Mouse (Mus musculus) heart, embryonic 15.5 days (tissue): Measurements from ENCODE around the gene Phactr2. TPM values are rescaled to one million over a fixed set of nuclear protein-coding genes. Genes with fewer than 3 reads are reported as not detected.
A peak's percentile ranks its signal among the peaks of the same experiment; 100 is the strongest.

Experiments
- ATAC-seq: fragments of 200-750 bp; cut with Nextera tagmentation; replicated peaks from 2 replicates; pipeline ENCODE4 v1.8.0; 2017; ENCODE audit warnings: low read depth, moderate TSS enrichment; ENCODE audit not compliant: insufficient number of reproducible peaks, insufficient read depth, low FRiP score
- H3K27ac ChIP-seq: fragments of 300-500 bp; sonication (generic); 2 replicates; pipeline ENCODE4 v1.5.1; 2015; ENCODE audit warnings: mild to moderate bottlenecking, inconsistent platforms
- H3K27me3 ChIP-seq: fragments of 300-500 bp; sonication (generic); 2 replicates; pipeline ENCODE4 v1.6.1; 2015; ENCODE audit warnings: inconsistent platforms
- H3K36me3 ChIP-seq: fragments of 300-500 bp; sonication (generic); 2 replicates; pipeline ENCODE4 v1.6.1; 2015; ENCODE audit warnings: mild to moderate bottlenecking, inconsistent platforms
- H3K4me1 ChIP-seq: fragments of 300-500 bp; sonication (generic); replicated peaks from 2 replicates; pipeline ENCODE4 v1.6.1; 2015; ENCODE audit warnings: inconsistent platforms
- H3K4me2 ChIP-seq: fragments of 300-500 bp; sonication (generic); 2 replicates; pipeline ENCODE4 v1.6.1; 2015; ENCODE audit warnings: inconsistent platforms, mild to moderate bottlenecking, moderate library complexity
- H3K4me3 ChIP-seq: fragments of 300-500 bp; sonication (generic); 2 replicates; pipeline ENCODE4 v1.5.1; 2015; ENCODE audit warnings: mild to moderate bottlenecking, inconsistent platforms
- H3K9ac ChIP-seq: fragments of 300-500 bp; sonication (generic); 2 replicates; pipeline ENCODE4 v1.6.1; 2015; ENCODE audit warnings: mild to moderate bottlenecking, inconsistent platforms
- H3K9me3 ChIP-seq: fragments of 300-500 bp; sonication (generic); replicated peaks from 2 replicates; pipeline ENCODE4 v1.6.1; 2016; ENCODE audit warnings: inconsistent platforms
- WGBS: fragments of 180-500 bp; shearing (Covaris S2); methylation state at CpG from one replicate; pipeline ENCODE4 v1.1.7; 2015; ENCODE audit warnings: mixed read lengths; 5-methylcytosine and 5-hydroxymethylcytosine counted together
- polyA plus RNA-seq: library from polyadenylated mRNA; unstranded; fragments of >200 nt; fragmentation: Nextera tagmentation; extraction: Ambion mirVana; gene quantifications from 2 replicates; pipeline ENCODE4 v1.2.1, GENCODE M21; 2015

Phactr2 gene
- polyA plus RNA-seq, 1 experiment from 2014 or later = 51.1 TPM

DNA sequence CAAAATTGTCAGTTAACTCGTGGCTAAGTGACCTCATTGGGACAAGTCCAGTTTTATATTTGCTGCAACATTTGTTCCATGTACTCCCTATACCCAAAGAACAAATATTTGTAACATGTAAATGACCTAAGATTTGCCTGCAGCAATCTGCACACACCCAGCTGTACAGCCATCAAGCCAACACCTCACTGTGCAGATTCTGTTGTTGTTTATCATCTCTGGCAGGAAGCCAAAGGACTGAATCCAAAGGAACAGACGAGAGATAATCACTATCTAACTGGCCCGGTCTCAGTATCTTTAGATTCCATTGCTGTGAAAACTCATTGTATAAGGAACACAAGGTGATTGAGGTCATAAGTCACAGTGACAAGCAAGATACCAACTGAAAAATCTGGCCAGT is 115.5 kb downstream of the Phactr2 start:
- 10% methylated on average over 3 of the region's 3 CpGs for WGBS
- peak; percentile 72; the same call in 1 of the 2 replicates for ATAC-seq
- no peak overlapping the region for H3K9ac ChIP-seq
- H3K4me2 ChIP-seq = no peak overlapping the region
- H3K36me3 ChIP-seq = no peaks in the 10 kb centered on the region
- H3K4me3 ChIP-seq = no peak overlapping the region
- H3K4me1 ChIP-seq = peaks cover 20% of the 10 kb centered on the region
- peak overlapping the region; percentile 84 for H3K27ac ChIP-seq
- H3K27me3 ChIP-seq = no peaks in the 10 kb centered on the region
- no peaks in the 10 kb centered on the region for H3K9me3 ChIP-seq

DNA sequence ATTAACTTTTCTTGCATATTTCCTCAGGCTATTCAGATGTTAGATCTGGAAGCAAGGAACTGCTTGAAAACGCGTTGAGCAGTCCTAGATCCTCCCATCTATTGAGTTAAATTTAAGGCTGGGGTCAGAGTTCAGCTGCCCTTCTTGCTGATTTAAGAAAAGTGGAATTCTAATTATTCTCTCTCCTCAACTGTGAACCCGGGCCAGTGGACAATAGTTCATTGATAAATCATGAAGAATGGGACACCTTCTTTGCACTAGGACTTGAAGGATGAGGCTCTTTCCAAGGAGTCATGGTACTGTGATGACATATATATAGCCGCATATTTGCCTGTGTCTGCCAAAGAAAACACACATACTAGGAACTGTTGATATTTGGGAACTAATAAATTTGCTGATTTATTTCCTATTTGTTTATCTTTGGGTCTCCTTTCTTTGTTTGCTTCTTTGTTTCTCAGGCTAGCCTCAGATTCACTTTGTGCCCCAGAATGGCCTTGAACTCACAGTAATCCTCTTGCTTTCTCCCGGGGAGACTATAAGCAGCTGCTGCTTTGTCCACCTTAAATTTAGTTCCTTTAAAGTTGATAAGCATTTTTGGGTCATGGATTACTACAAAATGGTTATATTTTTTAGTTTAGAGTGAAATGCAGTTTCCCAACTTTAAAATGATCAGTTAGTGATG is 127.5 kb downstream of the Phactr2 start:
- Histone ChIP-seq H3K27ac (no peak overlapping the region), H3K4me3 (no peak overlapping the region), H3K4me2 (no peak overlapping the region), H3K9me3 (no peaks in the 10 kb centered on the region), H3K36me3 (no peaks in the 10 kb centered on the region), H3K27me3 (no peaks in the 10 kb centered on the region), H3K9ac (no peak overlapping the region), H3K4me1 (no peaks in the 10 kb centered on the region)
- 60% methylated on average over 5 of the region's 5 CpGs for whole genome bisulfite sequencing
- no peak for ATAC-seq

- 88% methylated on average over 3 of the region's 3 CpGs for WGBS
- Histone ChIP-seq H3K27me3 (no peaks in the 10 kb centered on the region), H3K9me3 (no peaks in the 10 kb centered on the region), H3K9ac (no peak overlapping the region), H3K4me3 (no peak overlapping the region), H3K36me3 (no peaks in the 10 kb centered on the region), H3K4me1 (peaks cover 6% of the 10 kb centered on the region; the same call in 1 of the 2 replicates), H3K4me2 (no peak overlapping the region), H3K27ac (no peak overlapping the region)
- ATAC-seq = no peak
Measured at GRCm38 (mm10) chr10:13340583-13340982, 133.6 kb downstream of the Phactr2 start.

DNA sequence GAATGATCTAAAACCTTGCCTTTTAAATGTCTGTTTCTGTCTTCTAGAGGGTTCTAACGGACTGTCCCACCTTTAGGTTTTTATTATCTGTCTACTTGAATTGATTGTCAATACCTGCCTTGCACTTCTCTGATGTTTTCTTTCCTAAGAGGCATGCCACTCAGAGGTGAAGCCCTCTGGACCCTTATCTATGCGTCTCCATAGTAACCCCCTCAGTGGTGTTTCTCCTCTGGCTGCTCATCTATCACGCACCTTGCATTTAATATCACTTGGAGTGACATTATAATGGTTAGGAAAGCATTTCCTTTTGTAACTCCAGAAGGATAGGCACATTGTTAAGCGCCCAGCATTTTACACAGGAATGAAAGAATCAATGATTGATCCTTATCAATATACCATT is 137.2 kb downstream of the Phactr2 start:
- Histone ChIP-seq H3K4me2 (no peak overlapping the region), H3K27me3 (no peaks in the 10 kb centered on the region), H3K4me3 (no peak overlapping the region), H3K27ac (no peak overlapping the region), H3K9ac (no peak overlapping the region), H3K9me3 (no peaks in the 10 kb centered on the region), H3K36me3 (no peaks in the 10 kb centered on the region), H3K4me1 (peaks cover 6% of the 10 kb centered on the region; the same call in 1 of the 2 replicates)
- WGBS = 50% methylated on average over 4 of the region's 4 CpGs
- no peak for ATAC-seq

DNA sequence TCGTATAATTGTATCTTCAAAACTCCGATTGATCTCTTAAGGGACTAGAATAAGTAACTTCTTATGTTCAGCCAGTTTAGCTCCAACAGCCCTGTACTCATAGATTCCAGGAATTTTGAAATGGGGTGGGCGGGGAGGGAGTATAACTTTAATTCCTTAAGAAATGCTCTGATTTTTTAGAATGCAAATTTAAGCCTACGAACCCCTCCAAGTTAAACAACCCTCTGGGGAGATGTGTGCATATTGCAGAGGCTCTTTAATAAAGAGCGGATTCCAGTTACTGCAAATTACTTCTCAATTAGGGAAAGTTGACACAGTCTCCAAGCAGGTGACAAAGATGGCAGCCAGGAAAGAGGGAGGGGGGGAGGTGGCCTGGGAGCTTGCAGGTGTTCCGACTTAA is 138.4 kb downstream of the Phactr2 start:
- 82% methylated on average over 6 of the region's 6 CpGs for WGBS
- H3K9ac ChIP-seq = no peak overlapping the region
- ATAC-seq = no peak
- no peaks in the 10 kb centered on the region for H3K36me3 ChIP-seq
- no peaks in the 10 kb centered on the region for H3K27me3 ChIP-seq
- peaks cover 14% of the 10 kb centered on the region for H3K4me1 ChIP-seq
- no peak overlapping the region for H3K4me2 ChIP-seq
- no peak overlapping the region for H3K4me3 ChIP-seq
- H3K9me3 ChIP-seq = no peaks in the 10 kb centered on the region
- no peak overlapping the region for H3K27ac ChIP-seq

DNA sequence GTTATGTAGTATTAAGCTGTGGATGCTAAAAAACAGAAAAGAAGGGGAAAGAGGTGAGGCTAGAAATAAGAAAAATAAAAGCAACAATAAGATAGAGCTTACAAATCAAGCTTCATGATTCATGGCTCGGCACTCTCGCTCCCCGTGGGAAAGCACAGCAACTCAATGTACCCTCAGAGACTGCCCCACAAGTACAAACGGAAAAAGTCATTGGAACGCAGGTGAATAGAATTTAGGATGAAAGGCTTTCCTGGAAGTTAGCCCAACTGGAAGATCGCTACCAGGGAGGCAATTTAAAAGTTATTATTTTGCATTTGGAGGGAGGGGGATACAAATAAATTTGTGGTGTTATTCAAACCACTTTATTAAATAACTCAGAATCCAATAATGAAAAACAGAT is 138.9 kb downstream of the Phactr2 start:
- Histone ChIP-seq H3K9ac (no peak overlapping the region), H3K4me1 (peaks cover 14% of the 10 kb centered on the region), H3K27ac (no peak overlapping the region), H3K4me3 (no peak overlapping the region), H3K9me3 (no peaks in the 10 kb centered on the region), H3K4me2 (no peak overlapping the region), H3K36me3 (no peaks in the 10 kb centered on the region), H3K27me3 (no peaks in the 10 kb centered on the region)
- no peak for ATAC-seq
- WGBS = 78% methylated on average over 6 of the region's 6 CpGs

GRCm38 (mm10) chr10:13333781-13334180 is 140.4 kb downstream of the Phactr2 start:
- Histone ChIP-seq H3K9me3 (no peaks in the 10 kb centered on the region), H3K4me2 (no peak overlapping the region), H3K4me3 (no peak overlapping the region), H3K27me3 (no peaks in the 10 kb centered on the region), H3K9ac (no peak overlapping the region), H3K27ac (no peak overlapping the region), H3K4me1 (peaks cover 14% of the 10 kb centered on the region), H3K36me3 (no peaks in the 10 kb centered on the region)
- ATAC-seq = no peak
- 76% methylated on average over 2 of the region's 2 CpGs for WGBS

GRCm38 (mm10) chr10:13332985-13333384 is 141.2 kb downstream of the Phactr2 start:
- Histone ChIP-seq H3K9ac (no peak overlapping the region), H3K4me3 (no peak overlapping the region), H3K9me3 (no peaks in the 10 kb centered on the region), H3K4me1 (peaks cover 22% of the 10 kb centered on the region), H3K4me2 (no peak overlapping the region), H3K27ac (no peak overlapping the region), H3K27me3 (no peaks in the 10 kb centered on the region), H3K36me3 (no peaks in the 10 kb centered on the region)
- no peak for ATAC-seq
- WGBS = 57% methylated on average over 2 of the region's 2 CpGs

DNA sequence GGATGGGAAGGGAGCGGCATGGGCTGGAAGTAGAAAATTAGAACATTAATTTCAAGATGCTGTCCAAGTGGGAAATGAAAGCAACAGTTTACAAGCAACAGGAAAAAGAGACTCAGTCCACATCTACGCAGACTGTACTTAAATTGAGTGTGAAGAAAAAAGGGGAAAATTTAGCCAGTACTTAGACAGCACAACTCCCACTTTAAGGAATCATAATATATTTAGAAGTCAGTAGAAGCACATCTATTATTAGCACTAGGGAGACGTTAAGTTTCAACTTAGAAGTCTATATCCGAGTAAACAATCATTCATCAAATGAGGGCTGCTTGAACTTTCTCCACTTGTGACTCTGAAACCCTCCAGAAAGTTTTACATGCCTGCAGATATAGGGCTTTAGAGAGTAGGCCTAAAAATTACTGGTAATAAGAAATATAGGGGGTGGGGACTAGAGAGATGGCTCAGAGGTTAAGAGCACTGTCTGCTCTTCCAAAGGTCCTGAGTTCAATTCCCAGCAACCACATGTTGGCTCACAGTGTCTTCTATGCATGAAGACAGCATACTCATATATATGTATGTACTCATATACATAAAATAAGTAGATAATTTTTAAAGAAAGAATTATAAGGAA is 142.7 kb downstream of the Phactr2 start:
- no peak overlapping the region for H3K9ac ChIP-seq
- 55% methylated on average over 4 of the region's 4 CpGs for WGBS
- peaks cover 23% of the 10 kb centered on the region for H3K4me1 ChIP-seq
- H3K9me3 ChIP-seq = no peaks in the 10 kb centered on the region
- no peaks in the 10 kb centered on the region for H3K36me3 ChIP-seq
- no peaks in the 10 kb centered on the region for H3K27me3 ChIP-seq
- H3K4me3 ChIP-seq = no peak overlapping the region
- no peak overlapping the region for H3K4me2 ChIP-seq
- H3K27ac ChIP-seq = no peak overlapping the region; the same call in 1 of the 2 replicates
- no peak for ATAC-seq

- H3K4me3 ChIP-seq = no peak overlapping the region
- H3K36me3 ChIP-seq = no peaks in the 10 kb centered on the region
- H3K27ac ChIP-seq = peak overlapping the region; percentile 55
- H3K9ac ChIP-seq = peak overlapping the region; percentile 19; the same call in 1 of the 2 replicates
- H3K27me3 ChIP-seq = no peaks in the 10 kb centered on the region
- no peak for ATAC-seq
- H3K4me1 ChIP-seq = peaks cover 34% of the 10 kb centered on the region
- H3K9me3 ChIP-seq = no peaks in the 10 kb centered on the region
- WGBS = 55% methylated on average over 3 of the region's 3 CpGs
- no peak overlapping the region for H3K4me2 ChIP-seq
Measured at GRCm38 (mm10) chr10:13328602-13329001, 145.6 kb downstream of the Phactr2 start.

DNA sequence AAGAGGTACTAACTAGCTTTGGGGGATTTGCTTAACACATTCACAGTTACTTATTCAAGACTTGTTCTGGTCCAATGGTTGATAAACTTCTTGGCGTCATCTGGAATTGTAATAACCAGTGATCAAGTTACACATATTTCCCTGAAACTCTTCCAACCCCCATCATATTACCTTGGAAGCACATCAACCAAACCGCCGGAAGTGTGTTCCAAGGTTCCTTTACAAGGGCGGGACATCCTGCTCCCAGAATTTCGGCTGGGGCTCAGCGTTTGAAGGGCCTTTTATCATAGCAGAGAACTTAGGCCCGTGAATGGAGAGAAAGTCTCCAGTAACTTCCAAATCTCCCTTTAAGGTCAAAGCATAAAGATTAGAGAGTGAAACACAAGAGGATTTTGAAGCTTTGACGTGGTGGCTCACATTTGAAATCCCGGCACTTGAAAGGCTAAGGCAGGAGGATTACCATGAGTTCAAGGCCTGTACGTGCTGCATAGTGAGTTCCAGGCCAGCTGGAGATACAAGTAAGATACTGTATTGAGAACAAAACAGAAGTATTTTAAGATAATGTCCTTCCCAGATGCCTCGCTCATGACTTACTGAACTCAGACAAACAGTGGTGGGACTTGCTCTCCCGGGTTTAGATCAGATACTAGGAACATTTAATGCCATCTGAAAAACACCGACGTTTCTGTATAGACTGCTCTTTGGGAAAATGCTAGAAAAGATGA is 147.9 kb downstream of the Phactr2 start:
- H3K9ac ChIP-seq = no peak overlapping the region
- H3K9me3 ChIP-seq = no peaks in the 10 kb centered on the region
- no peak for ATAC-seq
- WGBS = 60% methylated on average over 14 of the region's 14 CpGs
- H3K4me3 ChIP-seq = no peak overlapping the region
- H3K4me1 ChIP-seq = peaks cover 35% of the 10 kb centered on the region
- H3K36me3 ChIP-seq = no peaks in the 10 kb centered on the region
- no peak overlapping the region for H3K4me2 ChIP-seq
- H3K27me3 ChIP-seq = no peaks in the 10 kb centered on the region
- peak overlapping the region; percentile 62 for H3K27ac ChIP-seq
